Mouse (Mus musculus) kidney, adult 2 months (tissue): ENCODE measurements at regions not wholly inside any gene's neighbourhood (a gene's known extent, or its start where the extent isn't known, plus 50 kb on each side); places are given as distances from the start of the nearest gene placed in this dataset.

Source experiments
- DNase-seq: peaks from one replicate; pipeline ENCODE4 v3.0.0; 2021
- H3K27ac ChIP-seq: fragments of 200-500 bp; 2 replicates; pipeline ENCODE4 v1.5.1; 2012; ENCODE audit warnings: low read depth, low read length, control low read depth, inconsistent platforms; ENCODE audit not compliant: insufficient read depth
- H3K27me3 ChIP-seq: fragments of 200-500 bp; replicated peaks from 2 replicates; pipeline ENCODE4 v1.6.1; 2012; ENCODE audit warnings: mild to moderate bottlenecking, moderate library complexity, low read length, inconsistent platforms; ENCODE audit not compliant: control insufficient read depth, insufficient read depth
- H3K36me3 ChIP-seq: fragments of 200-500 bp; 2 replicates; pipeline ENCODE4 v1.6.1; 2012; ENCODE audit warnings: mild to moderate bottlenecking, moderate library complexity, low read length, inconsistent platforms; ENCODE audit not compliant: control insufficient read depth, insufficient read depth
- H3K4me1 ChIP-seq: fragments of 200-500 bp; 2 replicates; pipeline ENCODE4 v1.6.1; 2011; ENCODE audit warnings: low read length; ENCODE audit not compliant: control insufficient read depth, insufficient read depth
- H3K4me3 ChIP-seq: fragments of 200-500 bp; 2 replicates; pipeline ENCODE4 v1.5.1; 2011; ENCODE audit warnings: mild to moderate bottlenecking, low read depth, low read length, control low read depth; ENCODE audit not compliant: insufficient read depth
- CTCF ChIP-seq: fragments of 200-500 bp; conservative IDR thresholded peaks from 2 replicates; pipeline ENCODE4 v1.5.1; 2011; ENCODE audit warnings: low read depth, mild to moderate bottlenecking, control low read depth, low read length, moderate library complexity, mixed read lengths; ENCODE audit not compliant: insufficient read depth, insufficient read length
- POLR2A ChIP-seq: fragments of 200-500 bp; IDR thresholded peaks from one replicate; pipeline ENCODE4 v1.6.1; 2011; ENCODE audit warnings: low read depth, low read length, control low read depth
- WGBS: fragments of 180-500 bp; shearing (Covaris S2); methylation state at CpG from one replicate; pipeline ENCODE4 v1.1.7; 2018; 5-methylcytosine and 5-hydroxymethylcytosine counted together

- Histone ChIP-seq H3K27ac (no peak overlapping the region), H3K4me3 (no peak overlapping the region), H3K36me3 (no peaks in the 10 kb centered on the region), H3K27me3 (no peaks in the 10 kb centered on the region), H3K4me1 (peaks cover 4% of the 10 kb centered on the region; the same call in 1 of the 2 replicates)
- WGBS: 37% methylated on average over 13 of the region's 13 CpGs
- TF ChIP-seq POLR2A (no peak), CTCF (no peak)
- DNase-seq: peak; percentile 69
Observed at GRCm38 (mm10) chrX:145848937-145849783, 344.2 kb upstream of the Amot start.

GRCm38 (mm10) chrX:145833106-145833505, 328.1 kb upstream of the Amot start:
- H3K4me3 ChIP-seq: no peak overlapping the region
- WGBS: 86% methylated on average over 1 of the region's 1 CpGs
- no peaks in the 10 kb centered on the region for H3K27me3 ChIP-seq
- no peak overlapping the region for H3K27ac ChIP-seq
- DNase-seq: no peak
- H3K36me3 ChIP-seq: no peaks in the 10 kb centered on the region
- TF ChIP-seq CTCF: no peak
- no peak for TF ChIP-seq POLR2A
- H3K4me1 ChIP-seq: no peaks in the 10 kb centered on the region

- no peak overlapping the region for H3K4me3 ChIP-seq
- no peaks in the 10 kb centered on the region for H3K4me1 ChIP-seq
- no peak for DNase-seq
- WGBS: 77% methylated on average over 1 of the region's 1 CpGs
- H3K27me3 ChIP-seq: no peaks in the 10 kb centered on the region
- TF ChIP-seq POLR2A: no peak
- TF ChIP-seq CTCF: no peak
- H3K27ac ChIP-seq: no peak overlapping the region
- no peaks in the 10 kb centered on the region for H3K36me3 ChIP-seq
Observed at GRCm38 (mm10) chrX:145812995-145813394, 308.0 kb upstream of the Amot start.
